Mouse (Mus musculus) spleen, postnatal 10 days (tissue): ENCODE data around the gene Cerk.
A peak's percentile ranks its signal among the peaks of the same experiment; 100 is the strongest.

Experiments
- DNase-seq, 2 experiments: peaks; one replicate each; pipeline ENCODE4 v3.0.0; 2021 to 2022; ENCODE audit warnings: low spot score in 2 of 2

Gene Cerk

DNA sequence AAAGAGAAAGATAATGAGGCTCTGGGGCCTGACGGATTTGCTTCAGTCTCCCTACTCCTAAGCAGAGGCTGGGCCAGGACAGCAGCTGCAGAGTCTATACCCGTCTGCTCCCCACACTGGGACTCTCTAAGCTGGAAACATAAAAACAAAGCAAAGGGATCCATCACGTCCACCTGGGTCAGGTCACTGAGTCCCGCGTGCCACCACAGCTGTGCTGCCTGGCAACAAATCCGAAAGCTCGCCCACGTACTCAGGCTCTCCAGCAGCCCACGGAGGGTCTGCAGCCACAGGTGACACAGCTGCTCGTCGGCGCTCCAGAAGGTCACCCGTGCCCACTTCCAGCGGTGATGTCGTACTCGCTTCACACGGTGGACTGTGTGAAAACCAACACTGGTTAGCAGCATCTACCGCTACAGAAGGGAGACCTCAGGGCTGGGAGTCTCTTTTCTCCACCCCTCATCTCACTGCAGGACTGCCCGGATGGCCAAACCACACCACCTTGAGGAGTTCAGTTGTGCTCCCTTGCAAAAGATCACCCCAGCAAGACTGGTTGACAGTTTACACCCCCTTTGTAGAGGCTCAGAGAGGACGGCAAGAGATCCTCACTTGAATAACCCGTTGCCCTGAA is 21.1 kb downstream of the Cerk start:
- no peak for DNase-seq

DNA sequence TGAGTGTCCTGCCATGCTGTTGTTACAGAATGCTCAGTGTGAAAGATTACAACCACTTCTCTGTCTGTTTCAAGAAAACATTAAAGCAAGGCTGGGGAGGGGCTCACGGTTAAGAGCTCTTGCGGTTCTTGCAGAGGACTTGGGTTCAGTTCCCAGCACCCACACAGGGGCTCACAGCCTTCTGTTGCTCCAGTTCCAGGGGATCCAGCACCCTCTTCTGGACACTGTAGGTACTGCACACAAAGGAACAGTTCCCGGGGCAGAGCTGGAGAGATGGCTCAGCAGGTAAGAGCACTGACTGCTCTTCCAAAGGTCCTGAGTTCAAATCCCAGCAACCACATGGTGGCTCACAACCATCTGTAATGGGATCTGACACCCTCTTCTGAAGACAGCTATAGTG is 24.1 kb downstream of the Cerk start:
- peak in 1 of 2 experiments; percentile 47 for DNase-seq

DNA sequence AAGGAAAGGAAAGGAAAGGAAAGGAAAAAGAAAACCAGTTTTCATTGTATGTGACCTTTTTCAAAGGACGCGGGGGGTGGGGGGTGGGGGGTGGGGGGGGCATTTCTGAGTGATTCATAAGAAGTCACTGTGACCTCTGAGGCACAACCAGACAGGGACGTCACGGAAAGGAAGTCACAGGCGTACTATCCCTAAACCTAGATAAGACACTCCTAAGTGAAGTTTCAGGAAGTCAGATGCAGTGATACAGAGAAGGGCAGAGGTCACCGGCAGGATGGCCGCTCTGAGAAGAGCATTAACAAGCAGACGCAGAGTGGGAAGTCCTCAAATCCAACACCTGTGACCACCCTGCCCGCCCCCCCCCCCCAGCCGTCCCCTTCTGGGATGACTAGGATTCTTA is 25.0 kb downstream of the Cerk start:
- no peak for DNase-seq

DNA sequence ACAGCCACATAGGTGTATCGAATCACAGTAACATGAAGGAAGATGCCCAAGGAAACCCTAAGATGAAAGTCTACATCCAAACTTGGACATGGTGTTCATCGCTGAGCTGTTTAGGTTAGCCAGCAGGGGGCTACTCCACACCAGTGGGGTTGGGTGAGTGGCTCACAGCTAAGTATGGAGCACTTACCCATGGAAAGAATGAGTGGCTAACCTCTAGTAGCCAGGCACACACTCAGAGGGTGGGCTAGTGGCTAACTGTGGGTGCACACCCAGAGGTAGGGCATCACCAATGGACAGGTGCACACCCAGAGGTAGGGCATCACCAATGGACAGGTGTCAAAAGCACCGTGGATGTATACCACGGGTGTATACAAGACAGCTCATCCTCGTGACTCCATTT is 26.2 kb downstream of the Cerk start:
- DNase-seq: no peak

DNA sequence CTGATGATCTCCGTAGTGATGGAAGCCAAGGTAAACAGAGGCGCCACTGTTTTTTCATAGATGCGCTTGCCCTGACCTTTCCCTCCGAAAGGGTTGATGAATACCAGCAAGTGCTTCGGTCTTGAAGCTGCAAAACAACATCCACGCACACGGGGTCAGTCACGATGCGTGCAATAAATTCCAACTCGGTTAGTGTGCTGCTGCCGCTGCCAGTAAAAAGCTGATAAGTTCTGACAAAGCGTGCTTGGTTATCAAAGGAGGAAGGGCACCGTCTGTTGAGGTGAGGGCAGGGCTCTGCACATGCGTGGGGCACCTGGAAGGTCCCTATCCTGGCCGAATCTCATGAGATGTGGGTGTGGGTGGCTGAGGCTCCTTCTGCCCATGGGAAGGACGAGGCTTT is 26.8 kb downstream of the Cerk start:
- no peak for DNase-seq

DNA sequence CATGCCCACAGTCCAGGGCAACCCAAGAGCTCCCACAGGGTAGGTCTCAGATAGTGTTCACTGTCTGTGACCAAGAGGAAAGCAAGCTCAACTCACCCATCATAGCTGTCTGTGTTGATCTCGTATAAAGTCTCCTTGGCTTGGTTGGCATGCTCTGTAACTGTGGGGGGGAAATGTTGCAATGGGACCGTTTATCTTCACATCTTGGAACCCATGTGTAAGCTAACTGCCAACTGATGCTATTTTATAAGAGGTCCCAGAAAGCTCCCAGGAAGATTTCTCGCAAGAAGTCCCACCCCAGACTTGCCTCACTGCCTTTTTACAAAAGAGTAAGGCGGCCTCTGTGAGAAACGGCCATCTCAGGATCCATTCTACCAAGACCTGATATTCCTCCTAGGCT is 29.4 kb downstream of the Cerk start:
- DNase-seq: no peak

DNA sequence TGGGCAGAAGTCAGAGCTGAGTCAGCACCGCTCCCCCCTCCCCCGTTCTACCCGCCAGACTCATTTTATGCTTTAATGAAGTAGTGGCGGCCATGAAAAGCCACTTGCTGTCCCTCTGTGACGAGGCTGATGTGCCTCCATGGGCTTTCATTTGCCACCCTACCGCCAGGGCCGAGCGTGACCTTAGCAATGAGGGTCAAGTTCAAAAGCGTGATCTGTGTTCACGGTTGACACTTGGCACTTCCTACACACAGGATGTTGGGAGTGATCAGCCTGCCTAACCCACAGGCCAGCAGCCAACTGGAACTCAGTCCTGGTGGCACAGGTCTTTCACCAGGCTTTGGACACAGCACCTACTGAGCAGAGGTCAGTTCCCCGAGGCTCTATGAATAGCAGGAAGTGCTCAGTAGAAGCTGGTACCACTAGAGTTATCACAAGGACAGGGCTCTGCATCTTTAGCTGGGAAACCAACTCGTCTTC is 32.4 kb downstream of the Cerk start:
- no peak for DNase-seq

DNA sequence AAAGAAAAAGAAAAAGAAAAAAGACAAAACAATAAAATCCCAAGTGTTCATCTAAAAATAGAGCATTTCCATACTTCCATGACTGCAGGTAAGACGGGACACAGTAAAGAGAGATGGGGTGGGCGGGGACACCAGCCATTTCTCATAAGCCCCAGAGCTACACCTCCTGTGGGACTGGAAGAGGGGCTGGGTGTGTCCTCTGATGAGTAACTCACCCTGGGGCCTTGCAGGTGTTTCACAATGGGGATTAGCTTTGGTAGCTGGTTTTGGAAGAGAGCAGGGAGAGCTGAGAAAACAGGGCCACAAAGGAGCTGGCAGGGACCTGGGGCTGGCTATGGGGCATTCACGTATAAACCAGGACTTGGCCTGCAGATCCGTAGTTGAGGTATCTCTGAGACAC is 35.3 kb downstream of the Cerk start:
- DNase-seq: no peak

DNA sequence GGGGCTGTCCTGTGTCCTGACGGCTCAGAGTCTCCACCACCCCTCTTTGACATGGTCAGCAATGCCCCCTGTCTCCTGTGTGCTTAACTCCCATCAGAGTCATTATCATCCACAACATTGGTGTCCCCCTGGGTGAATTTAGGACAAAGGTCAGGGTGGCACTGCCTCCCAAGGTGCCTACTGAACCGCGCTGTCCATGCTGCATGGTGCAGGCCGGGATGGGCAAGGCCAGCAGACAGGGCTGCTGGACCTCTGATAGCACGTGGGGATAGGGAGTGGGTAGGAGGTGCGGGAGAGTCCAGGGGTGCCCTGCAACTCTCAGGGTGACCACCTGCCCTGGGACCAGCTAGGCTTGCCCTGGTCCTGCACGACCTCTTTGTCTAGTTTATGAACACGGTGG is 39.0 kb downstream of the Cerk start:
- DNase-seq: no peak

DNA sequence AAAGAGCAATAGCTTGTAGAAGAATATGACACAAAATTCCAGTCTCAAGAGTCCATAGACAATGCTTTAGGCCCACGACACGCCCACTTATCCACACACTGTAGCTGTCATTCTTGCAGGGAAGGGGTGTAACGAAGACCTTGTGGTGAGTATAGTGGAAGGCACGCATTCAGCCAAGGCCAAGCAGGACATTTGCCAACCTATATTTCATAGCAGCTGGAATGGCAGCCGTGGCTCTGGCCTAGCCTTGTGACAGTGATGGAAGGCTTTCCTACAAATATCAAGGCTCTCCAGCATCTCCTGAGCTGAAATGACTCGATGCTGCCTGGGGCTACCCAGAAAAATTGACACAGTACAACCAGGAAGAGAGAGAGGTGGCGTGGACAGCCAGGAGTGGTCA is 40.9 kb downstream of the Cerk start:
- no peak for DNase-seq

DNA sequence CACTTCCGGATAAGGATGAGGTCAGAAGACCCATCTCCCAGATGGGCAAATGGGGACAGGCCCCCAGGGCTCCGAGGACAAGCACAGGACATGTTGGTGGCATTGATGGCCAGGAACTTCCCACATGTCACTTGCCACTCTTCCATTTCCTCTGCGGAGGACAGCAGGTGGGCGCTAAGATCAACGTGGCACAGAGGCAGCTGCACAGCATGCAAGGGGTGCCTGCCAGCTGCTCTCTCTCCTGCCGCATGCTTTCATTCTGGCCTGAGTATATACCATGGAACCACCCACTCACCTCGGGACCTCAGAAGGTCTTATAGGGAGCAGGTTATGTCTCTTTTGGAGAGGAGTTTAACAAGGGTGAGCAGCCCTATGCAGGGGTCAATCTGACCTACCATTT is 41.4 kb downstream of the Cerk start:
- DNase-seq: no peak

DNA sequence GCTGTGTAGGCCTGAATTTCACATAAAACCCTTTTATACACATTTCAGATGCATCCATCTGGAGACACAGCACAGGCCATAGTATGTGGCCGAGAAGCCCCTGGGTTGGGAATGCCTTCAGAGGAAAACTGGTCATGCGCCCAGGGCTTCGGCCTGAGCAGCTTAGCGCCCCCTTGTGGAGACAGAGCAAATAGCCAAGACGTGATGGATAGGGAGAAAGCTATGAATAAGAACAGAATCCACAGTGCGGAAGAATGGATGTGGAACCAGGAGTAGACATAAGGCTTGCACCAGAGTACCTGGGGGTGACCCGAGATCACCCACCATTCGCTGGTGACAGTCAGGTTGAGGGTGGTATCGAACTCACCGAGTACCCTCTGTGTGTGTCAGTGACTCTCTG is 45.6 kb downstream of the Cerk start:
- peak in 1 of 2 experiments; percentile 74 for DNase-seq

DNA sequence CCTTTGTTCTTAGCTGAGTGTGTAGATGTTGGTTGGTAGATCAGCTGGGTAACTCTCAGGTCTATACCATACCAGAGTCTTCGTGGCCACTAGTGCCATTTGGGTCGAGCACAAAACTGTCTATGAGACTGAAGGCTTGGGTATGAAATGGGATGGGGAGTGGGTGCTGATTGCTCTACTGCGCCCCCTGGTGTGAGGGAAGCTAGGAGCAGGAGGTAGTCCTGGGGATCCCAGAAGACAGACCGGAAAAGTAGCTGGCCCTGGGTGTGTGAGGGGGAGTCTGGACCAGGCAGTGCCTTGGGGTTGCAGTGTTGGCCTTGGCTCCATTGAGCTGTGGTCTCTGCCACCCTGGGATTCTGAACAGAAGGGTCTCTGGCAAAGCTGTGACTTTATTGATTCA is 48.3 kb downstream of the Cerk start:
- peak in 1 of 2 experiments; percentile 79 for DNase-seq

DNA sequence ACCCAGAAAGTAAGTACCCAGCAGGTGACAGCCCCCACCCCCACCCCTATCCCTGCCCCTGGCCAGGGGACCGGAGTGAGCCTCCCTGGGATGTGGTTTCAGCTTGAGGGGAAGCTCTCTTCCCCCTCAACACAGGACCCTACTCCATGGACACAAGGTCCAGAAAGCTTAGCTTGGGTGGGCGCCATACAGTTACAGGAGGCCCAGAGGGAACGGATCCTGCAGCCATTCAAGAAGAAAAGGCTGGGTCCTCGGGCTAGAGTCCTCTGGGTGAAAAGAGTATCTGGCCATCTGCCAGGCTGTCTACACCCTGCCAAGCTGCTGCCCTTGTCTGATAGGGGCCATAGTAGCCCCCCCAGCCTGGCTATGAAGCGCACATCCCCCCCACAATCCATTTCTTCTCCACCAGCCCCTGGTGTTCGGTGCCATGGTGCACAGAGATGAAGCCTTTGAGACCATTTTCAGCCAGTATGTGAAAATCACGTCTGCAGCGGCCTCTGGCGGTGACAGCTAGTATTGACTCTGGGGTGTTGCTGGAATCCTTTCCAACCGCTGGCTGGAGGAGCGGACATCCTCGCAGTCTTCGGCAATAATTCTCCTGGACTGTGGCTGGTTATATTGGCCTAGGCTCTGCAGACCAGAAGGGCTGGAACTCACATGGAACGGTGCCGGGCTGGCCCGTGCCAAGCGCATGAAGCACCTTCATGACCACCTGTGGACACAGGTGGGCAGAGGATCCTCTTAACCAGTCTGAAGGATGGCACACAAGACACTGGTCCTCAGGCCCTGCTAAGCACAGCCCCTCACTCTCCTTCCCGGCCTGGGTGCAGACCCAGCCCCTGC is 50.8 kb downstream of the Cerk start:
- peak; percentile 84 to 91 for DNase-seq

DNA sequence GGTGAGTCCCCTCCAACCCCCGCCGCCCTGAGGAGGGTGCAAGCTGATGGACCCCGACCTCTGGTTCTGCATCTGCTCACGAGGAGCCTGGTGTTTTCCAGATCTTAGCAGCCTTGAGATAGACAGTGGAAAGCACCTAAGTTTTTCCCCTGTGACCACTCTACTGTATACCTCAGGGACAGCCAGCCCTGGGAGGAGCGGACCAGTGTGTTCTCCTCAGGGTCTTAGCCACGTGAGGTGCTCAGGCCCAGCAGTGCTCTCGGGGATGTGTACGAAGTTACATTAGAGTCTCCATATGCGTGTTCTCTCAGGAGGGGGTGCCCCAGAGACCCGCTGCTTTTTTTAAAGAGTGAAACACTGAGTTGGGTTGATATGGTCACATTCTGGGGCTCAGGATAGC is 55.3 kb downstream of the Cerk start:
- no peak for DNase-seq

DNA sequence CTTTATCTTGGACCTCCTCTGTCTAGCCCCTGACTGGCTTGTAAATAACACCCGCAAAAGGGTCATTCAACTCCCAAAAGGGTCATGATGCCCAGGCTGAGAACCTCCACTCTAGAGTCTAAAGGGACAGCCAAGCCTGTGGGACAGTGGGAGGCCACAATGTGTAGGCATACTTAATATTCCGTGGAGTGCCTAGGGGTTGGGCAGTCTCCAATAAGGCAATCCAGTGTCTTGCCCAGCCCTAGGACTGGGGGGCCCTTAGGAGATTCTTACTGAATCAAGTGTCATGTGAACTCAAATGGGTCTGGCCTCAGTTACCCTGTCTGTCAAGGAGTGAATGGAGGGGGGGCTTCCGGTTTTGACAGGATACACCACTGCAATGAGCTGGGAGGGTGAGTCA is 56.9 kb downstream of the Cerk start:
- DNase-seq: no peak

DNA sequence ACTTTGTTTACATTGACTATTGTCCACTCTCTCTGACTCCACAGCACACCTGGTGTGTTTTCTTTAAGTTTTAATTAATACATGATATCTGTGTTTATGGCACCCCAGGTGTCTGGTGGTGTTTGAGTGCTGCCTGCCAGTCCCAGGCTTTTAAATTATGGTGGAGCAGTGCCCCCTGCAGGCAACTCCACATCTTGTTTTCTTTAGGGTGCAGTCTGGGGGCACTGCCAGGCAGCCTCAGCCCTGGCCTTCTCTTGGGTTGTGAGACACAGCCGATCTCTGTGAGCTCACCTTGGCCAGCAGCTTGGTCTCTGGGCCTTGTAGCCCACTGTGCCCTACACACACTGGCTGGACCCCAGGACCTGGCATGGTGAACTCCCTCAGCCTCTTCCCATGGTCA is 61.6 kb downstream of the Cerk start:
- DNase-seq: peak; percentile 74 to 89

DNA sequence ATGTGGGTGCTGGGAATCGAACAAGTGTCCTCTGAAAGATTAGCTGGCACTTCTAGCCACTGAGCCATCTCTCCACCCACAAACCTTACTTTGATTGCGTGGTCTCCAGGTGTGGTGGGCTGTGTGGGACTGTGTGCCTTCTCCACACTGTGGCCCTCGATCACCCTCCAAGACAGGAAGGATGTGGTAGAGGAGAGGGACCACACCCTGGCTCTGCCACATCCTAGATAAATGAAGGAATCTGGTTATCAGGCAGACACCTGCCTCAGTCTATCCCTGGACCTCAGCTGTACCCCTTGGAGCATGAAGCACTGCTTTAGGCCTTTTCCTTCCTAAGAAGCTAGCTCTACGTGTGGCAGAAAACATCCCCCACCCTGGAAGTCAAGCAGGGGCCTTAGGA is 62.5 kb downstream of the Cerk start:
- no peak for DNase-seq

DNA sequence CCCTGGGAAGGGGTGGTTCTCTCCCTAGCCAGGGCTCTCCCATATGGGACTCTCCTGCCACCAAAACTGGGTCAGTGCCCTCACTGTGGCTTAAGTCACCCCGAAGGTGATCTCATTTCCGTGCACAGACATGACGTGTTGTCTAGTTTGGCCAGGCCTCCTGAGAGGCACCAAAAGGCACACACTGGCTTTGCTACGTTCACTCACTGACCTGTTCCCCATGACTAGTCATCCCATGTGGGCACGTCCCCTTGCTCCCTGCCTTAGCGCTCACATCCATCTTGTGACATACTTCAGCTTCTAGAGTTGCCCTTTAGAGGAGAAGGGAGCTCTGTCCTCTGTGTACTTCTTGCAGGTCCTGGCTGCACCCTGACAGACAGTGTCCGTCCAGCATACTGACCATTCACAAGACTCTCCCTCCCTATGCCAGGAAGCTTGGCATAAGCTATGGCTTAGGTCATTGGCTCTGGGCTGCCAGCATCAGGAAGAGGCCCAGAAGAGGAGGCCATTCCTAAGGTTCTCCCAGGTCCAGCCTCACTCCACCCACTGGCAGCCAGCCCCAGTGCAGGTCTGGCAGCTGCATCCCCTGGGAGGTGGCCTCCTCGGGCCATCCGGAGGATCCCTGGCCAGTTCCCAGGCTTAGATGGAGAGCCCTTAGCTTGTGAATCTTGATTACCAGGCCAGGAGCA is 63.5 kb downstream of the Cerk start:
- DNase-seq: no peak

DNA sequence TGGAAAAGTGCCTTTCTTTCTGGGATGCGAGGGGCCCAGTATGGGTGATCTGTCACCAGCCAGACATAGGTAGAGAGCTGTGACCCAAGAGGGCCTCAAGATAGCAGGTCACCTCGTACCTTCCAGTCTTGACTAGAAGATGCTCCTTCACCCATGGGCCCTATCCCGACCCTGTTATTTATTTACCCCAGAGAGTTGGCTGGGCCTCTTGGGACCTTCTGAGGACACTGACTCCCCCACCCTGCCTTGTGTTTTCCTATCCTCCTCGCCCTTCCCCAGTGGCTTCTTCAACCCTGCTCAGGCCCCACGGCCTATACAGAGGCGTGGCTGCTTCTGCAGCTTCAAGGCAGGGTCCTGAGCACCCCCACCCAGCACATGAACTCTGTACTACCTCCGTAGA is 66.8 kb downstream of the Cerk start:
- DNase-seq: no peak

DNA sequence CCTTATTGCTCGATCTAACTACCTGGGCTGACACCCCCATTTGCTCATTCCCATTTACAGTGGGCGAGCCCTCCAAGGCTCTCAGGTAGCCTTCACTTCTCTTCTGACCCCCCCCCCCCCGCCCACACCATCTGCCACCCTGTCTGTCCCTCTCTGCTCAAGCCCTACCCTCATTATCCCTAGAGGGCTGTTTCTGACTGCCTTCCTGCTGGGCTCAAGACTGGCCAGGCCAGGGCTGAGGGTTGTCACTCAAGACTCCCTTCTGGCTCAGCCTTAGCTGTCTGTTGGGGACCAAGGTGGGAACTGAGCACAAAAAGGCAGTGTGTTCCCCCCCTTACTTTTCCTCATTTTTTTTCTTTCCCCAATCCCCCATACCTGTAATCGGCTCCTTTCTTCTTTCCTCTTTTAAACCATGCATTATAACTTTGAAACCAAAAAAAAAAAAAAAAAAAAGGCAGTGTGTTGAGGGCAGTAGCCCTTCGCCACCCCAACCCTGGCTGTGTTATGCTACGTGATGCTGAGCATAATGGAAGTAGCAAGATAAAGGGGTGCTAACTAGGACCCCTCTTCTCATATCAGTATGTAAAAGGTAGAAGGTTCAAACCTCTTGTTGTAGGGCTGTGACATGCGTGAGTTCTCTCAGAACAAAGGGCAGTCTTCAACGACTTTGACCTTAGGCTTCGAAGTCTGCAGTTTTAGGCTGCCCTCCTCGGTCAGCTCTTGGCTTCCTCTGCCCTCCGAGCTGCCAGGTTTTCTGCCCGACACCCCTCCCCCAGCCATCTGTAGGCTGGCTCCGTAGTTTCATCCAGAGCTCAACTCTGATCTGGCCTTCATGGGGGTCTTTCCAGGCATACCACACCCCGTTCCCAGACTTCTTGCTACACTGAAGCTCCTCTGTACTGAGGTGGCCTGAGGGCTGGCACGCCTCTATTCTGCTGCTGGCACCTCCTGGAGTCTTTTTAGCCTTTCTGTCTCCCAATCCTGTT is 68.5 kb downstream of the Cerk start:
- no peak for DNase-seq

DNA sequence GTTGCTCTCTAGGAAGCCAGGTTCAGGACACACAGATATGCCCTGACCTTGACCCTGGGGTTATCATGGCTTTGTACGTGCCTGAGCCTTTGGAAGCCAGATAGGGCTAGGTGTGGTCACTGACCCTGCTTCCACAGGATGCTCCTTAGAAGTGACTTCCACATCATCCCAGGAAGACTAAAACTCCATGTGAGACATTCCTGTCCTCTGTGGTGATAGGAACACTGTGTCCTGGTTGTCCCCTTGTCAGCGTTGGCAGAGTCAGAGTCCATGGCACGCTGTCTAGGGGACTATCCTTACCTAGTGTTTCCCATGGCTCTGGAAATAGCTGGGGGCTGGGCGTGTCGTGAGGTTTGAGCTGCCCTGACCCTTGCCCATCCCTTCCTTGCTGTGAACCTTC is 69.5 kb downstream of the Cerk start:
- no peak for DNase-seq
